Mouse (Mus musculus) kidney, postnatal 14 days (tissue): ENCODE data around the gene Olfr1141.

Experiments
- DNase-seq: peaks from one replicate; pipeline ENCODE4 v3.0.0; 2022; ENCODE audit warnings: mixed read lengths

The Olfr1141 gene

DNA sequence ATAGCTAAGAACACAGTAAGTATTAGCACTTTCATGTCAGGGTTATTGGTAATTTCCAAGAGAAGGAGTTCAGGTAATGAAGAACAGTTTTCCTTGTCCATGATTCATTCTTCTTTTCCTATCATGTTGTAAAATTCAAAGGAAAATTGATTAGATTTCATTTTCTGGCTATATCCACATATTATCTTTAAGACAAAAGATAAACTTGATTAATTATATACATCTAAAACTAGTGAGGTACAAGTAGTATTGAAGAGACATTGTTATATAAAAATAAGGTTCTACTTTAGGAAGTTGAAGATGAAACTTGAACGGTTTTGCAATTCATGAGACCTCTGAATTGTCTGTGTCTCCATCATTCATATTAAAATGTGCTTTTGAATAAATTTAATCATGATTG is at the start of gene Olfr1141:
Olfr1141 (minus strand) TSS at position 101 of the 400 bp plus-strand sequence.
- DNase-seq: no peak

DNA sequence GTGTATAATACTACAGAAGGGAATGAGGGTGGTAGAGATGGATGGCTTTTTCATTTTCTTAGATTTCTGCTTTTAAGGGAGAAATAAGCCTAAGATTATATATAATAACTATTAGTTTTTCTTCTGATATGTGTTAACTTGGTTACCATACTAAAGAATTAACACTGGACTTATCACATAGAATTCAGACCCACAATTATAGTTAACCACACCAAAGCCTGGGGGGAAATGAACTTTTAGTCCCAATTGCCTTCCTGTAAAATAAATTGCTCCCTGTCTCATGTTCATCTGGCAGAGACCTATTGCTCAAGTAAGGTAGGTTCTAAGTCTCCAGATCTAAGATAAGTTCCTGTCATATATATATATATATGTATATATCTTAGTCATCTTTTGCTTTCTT is 46.5 kb upstream of the Olfr1141 start, which contains the start of gene Olfr1143:
Olfr1143 (plus strand) TSS at position 301 of the 400 bp plus-strand sequence.
- DNase-seq: no peak

DNA sequence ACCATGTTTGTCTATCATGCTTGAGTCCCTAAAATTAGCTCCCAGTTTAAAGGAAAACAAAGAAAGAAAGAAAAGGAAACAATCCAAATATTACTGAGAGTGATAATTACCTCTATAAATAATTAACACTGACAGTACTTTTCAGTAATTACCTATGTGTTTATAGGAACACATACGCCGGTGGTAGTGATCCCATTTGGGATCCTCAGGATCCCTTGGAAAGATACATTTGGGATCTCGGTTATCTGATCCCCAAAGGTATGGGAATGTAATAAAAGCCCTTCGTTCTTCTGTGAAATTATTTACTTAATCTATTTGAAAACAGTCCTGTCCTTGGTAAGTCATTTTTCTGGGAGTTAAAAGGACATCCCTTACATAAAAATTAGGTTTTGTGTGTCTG is 25.4 kb upstream of the Olfr1141 start, which contains the start of gene Olfr152:
Olfr152 (plus strand) TSS at position 301 of the 400 bp plus-strand sequence.
- no peak for DNase-seq

DNA sequence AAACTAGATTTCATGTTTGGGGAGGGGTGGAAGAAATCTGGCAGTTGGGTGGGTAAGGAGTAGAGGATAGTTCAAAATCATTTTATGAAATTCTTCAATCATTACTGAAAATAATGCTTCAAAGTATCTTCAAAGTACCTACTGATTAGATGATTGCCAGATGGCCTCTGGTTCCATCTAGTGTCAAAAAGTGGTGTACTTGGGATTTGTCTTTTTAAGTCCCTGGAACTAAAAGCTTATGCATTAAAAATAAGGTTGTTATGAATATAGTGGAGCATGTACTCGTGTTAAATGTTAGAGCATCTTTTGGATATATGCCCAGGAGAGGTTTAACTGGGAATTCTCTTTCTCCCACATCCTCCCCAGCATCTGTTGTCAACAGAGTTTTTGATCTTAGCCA is 22.4 kb upstream of the Olfr1141 start:
- no peak for DNase-seq

DNA sequence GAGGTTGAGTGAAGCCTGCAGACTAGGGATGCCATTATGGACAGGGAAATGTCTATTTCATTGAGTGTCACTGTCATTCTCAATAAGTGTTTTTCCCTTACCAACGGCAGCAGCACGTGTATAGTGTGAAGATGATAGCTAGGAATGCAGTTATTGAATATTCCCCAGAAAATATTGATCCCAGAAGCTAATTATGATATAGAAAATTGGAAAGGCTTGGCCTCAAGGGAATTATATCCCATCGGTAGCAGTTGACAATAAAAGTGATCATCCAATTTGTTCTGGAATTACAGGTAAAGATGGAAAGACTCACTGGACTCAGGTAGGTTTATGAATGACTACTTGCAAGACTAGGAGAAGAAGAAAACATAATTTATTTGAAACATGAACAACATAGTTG is 10.3 kb downstream of the Olfr1141 start, which contains the start of gene Olfr1140:
Olfr1140 (plus strand) TSS at position 301 of the 400 bp plus-strand sequence.
- no peak for DNase-seq

DNA sequence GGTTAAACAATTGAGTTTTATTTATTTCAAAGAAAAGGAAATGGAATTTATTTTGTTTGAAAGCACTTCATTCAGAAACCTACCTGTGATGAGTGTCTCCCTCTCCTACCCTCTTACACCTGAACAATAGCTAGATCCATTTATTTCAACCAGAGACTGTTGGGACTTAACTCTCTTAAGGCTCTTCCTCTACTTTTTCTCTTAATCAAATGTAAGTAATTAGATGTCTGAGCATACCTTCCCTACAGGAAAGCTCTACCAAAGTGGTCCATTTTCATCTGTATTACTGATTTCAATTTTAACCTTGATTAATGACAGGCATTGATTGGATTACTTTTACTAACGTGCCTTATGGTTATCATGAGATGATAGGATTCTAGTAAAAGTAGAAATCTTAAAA is 13.9 kb downstream of the Olfr1141 start, which contains the start of gene Olfr1138:
Olfr1138 (minus strand) TSS at position 101 of the 400 bp plus-strand sequence.
- DNase-seq: no peak

DNA sequence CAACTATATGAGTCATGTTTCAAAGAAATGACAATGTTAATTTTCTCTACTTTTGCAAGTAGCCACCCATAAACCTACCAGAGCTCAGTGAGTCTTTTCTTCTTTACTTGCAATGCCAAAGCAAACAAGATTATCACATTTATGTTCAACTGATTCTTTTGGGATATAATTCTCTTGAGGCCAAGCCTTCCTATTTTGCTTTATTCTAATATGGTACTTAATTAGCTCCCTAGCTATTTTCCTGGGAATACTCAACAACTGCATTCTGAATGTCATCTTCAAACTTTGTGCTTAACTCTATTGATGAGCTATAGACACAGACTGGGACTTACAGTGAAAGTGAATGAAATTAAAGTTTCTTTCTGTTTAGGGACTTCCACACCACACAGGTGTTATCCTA is 40.7 kb downstream of the Olfr1141 start, which contains the start of gene Olfr1137:
Olfr1137 (minus strand) TSS at position 101 of the 400 bp plus-strand sequence.
- DNase-seq: no peak
